Mouse (Mus musculus) C2C12 (cell line): ENCODE data around the gene Vat1. TPM values are rescaled to one million over a fixed set of nuclear protein-coding genes. Genes with fewer than 3 reads are reported as not detected.

Source experiments
- H3K27me3 ChIP-seq: one replicate; pipeline ENCODE4 v1.6.1; 2011; ENCODE audit not compliant: control insufficient read depth, insufficient read depth, insufficient read length
- H3K36me3 ChIP-seq: one replicate; pipeline ENCODE4 v1.6.1; 2011; ENCODE audit not compliant: control insufficient read depth, insufficient read depth
- H3K4me3 ChIP-seq: one replicate; pipeline ENCODE4 v1.5.1; 2011; ENCODE audit warnings: mild to moderate bottlenecking, control low read depth; ENCODE audit not compliant: poor library complexity, insufficient read depth, severe bottlenecking
- H3K79me2 ChIP-seq: one replicate; pipeline ENCODE4 v1.6.1; 2011; ENCODE audit not compliant: control insufficient read depth, insufficient read depth
- H3K79me3 ChIP-seq: one replicate; pipeline ENCODE4 v1.6.1; 2011; ENCODE audit warnings: low read depth, control low read depth
- H3ac ChIP-seq: one replicate; pipeline ENCODE3; 2011; ENCODE audit warnings: low read depth; ENCODE audit not compliant: control insufficient read depth, insufficient read length
- CEBPB ChIP-seq: IDR thresholded peaks from one replicate; pipeline ENCODE4 v1.6.1; 2011; ENCODE audit warnings: low read depth, mild to moderate bottlenecking, control low read depth, moderate library complexity
- CTCF ChIP-seq: IDR thresholded peaks from one replicate; pipeline ENCODE4 v1.5.1; 2011; ENCODE audit not compliant: control insufficient read depth, insufficient read depth, insufficient read length
- FOSL1 ChIP-seq: IDR thresholded peaks from one replicate; pipeline ENCODE4 v1.8.0; 2011; ENCODE audit warnings: mild to moderate bottlenecking, low read length; ENCODE audit not compliant: poor library complexity, insufficient read depth, severe bottlenecking
- MAX ChIP-seq: IDR thresholded peaks from one replicate; pipeline ENCODE4 v1.6.1; 2011; ENCODE audit warnings: mild to moderate bottlenecking, control low read depth
- MYOD1 ChIP-seq: IDR thresholded peaks from one replicate; pipeline ENCODE4 v1.6.1; 2011; ENCODE audit warnings: low read depth; ENCODE audit not compliant: control insufficient read depth, insufficient read length
- MYOG ChIP-seq: IDR thresholded peaks from one replicate; pipeline ENCODE4 v1.6.1; 2011; ENCODE audit not compliant: control insufficient read depth, insufficient read length; ENCODE audit errors: extremely low read depth
- USF1 ChIP-seq: IDR thresholded peaks from one replicate; pipeline ENCODE4 v1.6.1; 2011; ENCODE audit warnings: low read depth, mild to moderate bottlenecking, control low read depth, moderate library complexity
- polyA plus RNA-seq: library from polyadenylated mRNA; unstranded; fragments of >200 nt; fragmentation: generic; extraction: Trizol; gene quantifications from one replicate; pipeline ENCODE4 v1.2.1, GENCODE M21; 2012; ENCODE audit warnings: missing spikeins

The Vat1 gene
- polyA plus RNA-seq, 1 experiment, result 306 TPM

DNA sequence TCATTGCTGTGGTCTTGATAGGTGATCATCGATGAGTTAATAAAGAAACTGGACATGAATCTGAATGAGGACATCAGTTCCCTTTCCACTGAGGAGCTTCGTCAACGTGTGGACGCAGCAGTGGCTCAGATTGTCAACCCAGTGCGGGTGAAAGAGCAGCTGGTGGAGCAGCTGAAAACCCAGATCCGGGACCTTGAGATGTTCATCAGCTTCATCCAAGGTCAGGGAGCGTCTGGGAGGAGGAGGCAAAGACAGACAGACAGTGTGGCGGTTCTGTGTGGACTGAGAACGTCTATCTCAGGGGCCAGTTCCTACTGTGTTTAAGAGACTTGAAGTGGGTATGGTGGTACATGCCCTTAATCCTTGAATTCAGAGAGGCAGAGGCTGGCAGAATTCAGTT, 34.7 kb downstream of the Vat1 start:
- Histone ChIP-seq H3ac (no peak overlapping the region), H3K4me3 (no peak overlapping the region), H3K27me3 (no peaks in the 10 kb centered on the region), H3K79me2 (peaks cover 26% of the 10 kb centered on the region), H3K36me3 (peaks cover 68% of the 10 kb centered on the region), H3K79me3 (peaks cover 14% of the 10 kb centered on the region)
- TF ChIP-seq USF1 (no peak), MYOD1 (no peak), CTCF (no peak), MYOG (no peak), MAX (no peak), CEBPB (no peak), FOSL1 (no peak)

- Histone ChIP-seq H3K79me2 (peaks cover 40% of the 10 kb centered on the region), H3K4me3 (peak overlapping the region; percentile 99), H3K79me3 (peaks cover 16% of the 10 kb centered on the region), H3ac (no peak overlapping the region), H3K27me3 (no peaks in the 10 kb centered on the region), H3K36me3 (peaks cover 22% of the 10 kb centered on the region)
- TF ChIP-seq CTCF (no peak), MYOG (no peak), MAX (no peak), CEBPB (no peak), FOSL1 (no peak), USF1 (no peak), MYOD1 (no peak)
These were observed 39.9 kb downstream of the Vat1 start for GRCm38 (mm10) chr11:101426165-101426564.

DNA sequence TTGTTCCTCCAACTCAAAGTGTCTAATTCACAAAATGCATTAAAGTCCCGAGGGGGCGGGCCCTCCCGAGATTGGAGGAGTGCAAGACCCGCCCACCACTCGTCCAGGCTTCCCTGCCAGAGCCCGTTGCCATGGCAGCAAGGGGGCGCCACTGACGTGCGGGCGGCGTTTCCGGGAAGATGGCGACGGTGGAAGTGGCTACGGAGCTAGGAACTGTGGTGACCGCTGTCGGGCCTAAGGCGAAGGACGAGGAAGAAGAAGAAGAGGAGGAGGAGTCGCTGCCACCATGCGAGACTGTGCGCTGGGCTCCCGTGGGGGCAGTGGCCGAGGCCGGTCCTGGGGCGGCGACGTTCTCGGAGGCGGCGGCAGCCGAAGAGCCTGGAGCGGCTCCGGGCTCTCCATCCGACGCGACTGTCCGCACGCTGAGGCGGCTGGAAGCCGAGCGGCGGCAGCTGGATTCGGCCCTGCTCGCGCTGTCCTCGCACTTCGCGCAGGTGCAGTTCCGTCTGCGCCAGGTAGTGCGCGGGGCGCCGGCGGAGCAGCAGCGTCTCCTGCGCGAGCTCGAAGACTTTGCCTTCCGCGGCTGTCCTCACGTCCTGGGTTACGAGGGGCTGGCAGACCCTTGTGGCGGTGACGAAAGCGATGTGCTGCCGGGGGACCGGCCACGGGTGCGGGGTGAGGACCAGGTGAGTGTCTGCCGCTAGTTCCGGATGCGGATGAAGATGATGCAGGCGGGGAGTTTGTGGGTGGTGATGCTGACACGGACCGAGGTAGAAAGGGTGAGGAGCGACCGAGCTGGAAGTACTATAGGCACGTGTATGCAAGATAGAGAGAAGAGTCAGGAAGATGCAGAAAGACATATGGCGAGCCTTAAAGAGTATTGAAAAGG, 40.9 kb downstream of the Vat1 start, which contains the start of the genes Rundc1 and Ptges3l:
Rundc1 (plus strand) TSS at position 161 of the 889 bp plus-strand sequence.
Ptges3l (minus strand) TSS at position 409 of the 889 bp plus-strand sequence.
- Histone ChIP-seq H3K4me3 (peak within 1 kb of the TSS; percentile 99), H3K36me3 (peaks cover 13% of the 10 kb centered on the region), H3ac (peak within 1 kb of the TSS; percentile 75), H3K27me3 (no peaks in the 10 kb centered on the region), H3K79me2 (peaks cover 40% of the 10 kb centered on the region), H3K79me3 (peaks cover 16% of the 10 kb centered on the region)
- TF ChIP-seq CEBPB (no peak), USF1 (no peak), FOSL1 (no peak), MYOG (no peak), MAX (peak; percentile 5), CTCF (peak; percentile 17)

- H3K36me3 ChIP-seq, result peaks cover 4% of the 10 kb centered on the region
- no peaks in the 10 kb centered on the region for H3K27me3 ChIP-seq
- H3K4me3 ChIP-seq, result peak within 1 kb of the TSS; percentile 99
- H3ac ChIP-seq, result peak within 1 kb of the TSS; percentile 75
- peaks cover 16% of the 10 kb centered on the region for H3K79me3 ChIP-seq
- TF ChIP-seq MAX (no peak), CTCF (no peak), CEBPB (no peak), MYOD1 (no peak), USF1 (no peak), MYOG (no peak), FOSL1 (no peak)
- H3K79me2 ChIP-seq, result peaks cover 40% of the 10 kb centered on the region
These were observed 41.8 kb downstream of the Vat1 start, which contains the start of gene Gm27029 for GRCm38 (mm10) chr11:101424105-101424851. Gene Gm27029, minus strand, starts transcription at chr11:101424796.

DNA sequence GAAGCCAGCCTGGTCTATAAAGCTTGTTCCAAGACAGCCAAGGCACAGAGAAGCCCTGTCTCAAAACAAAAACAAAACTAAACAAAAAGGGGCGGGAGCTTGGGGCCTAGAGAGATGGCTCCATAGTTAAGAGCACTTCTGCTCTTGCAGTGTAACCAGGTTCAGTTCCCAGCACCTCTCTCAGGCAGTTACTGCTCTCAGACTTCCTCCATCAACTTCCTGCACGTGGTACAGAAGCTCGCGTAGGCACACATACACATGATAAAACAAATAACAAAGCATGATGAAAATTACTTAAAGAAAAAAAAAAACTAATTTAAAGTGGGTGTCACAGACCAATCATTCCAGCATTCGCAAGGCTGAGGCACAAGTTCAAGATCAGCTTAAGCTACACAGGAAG, 45.9 kb downstream of the Vat1 start:
- H3K79me3 ChIP-seq, result no peaks in the 10 kb centered on the region
- no peaks in the 10 kb centered on the region for H3K36me3 ChIP-seq
- no peaks in the 10 kb centered on the region for H3K27me3 ChIP-seq
- H3K4me3 ChIP-seq, result no peak overlapping the region
- no peak overlapping the region for H3ac ChIP-seq
- TF ChIP-seq CEBPB (no peak), MYOG (no peak), USF1 (no peak)
- H3K79me2 ChIP-seq, result peaks cover 16% of the 10 kb centered on the region
